Mouse (Mus musculus) myocyte (in vitro differentiated cells): ENCODE measurements around the gene Slc13a4.

Experiments
- CEBPB ChIP-seq: IDR thresholded peaks from 2 replicates; pipeline ENCODE4 v1.6.1; 2011; ENCODE audit warnings: mild to moderate bottlenecking, moderate library complexity; ENCODE audit not compliant: poor library complexity, insufficient read depth, severe bottlenecking
- E2F4 ChIP-seq: IDR thresholded peaks from one replicate; pipeline ENCODE4 v1.6.1; 2011; ENCODE audit warnings: mild to moderate bottlenecking, control low read depth, moderate library complexity; ENCODE audit not compliant: insufficient read depth
- MAX ChIP-seq: IDR thresholded peaks from one replicate; pipeline ENCODE4 v1.6.1; 2011; ENCODE audit warnings: low read depth, mild to moderate bottlenecking, control low read depth
- MYOD1 ChIP-seq, 3 experiments: IDR thresholded peaks; one replicate each; pipeline ENCODE4 v1.6.1; 2011; ENCODE audit warnings: control low read depth in 2 of 3, low read depth in 2 of 3, mild to moderate bottlenecking in 2 of 3, moderate library complexity in 1 of 3; ENCODE audit not compliant: insufficient read length in 2 of 3, control insufficient read depth in 1 of 3
- POLR2A ChIP-seq: IDR thresholded peaks from one replicate; pipeline ENCODE4 v1.6.1; 2011; ENCODE audit warnings: low read depth, mild to moderate bottlenecking, control low read depth, moderate library complexity; ENCODE audit not compliant: insufficient read length
- REST ChIP-seq: IDR thresholded peaks from one replicate; pipeline ENCODE4 v1.6.1; 2011; ENCODE audit warnings: mild to moderate bottlenecking, control low read depth, moderate library complexity; ENCODE audit not compliant: insufficient read depth, insufficient read length
- USF1 ChIP-seq: IDR thresholded peaks from one replicate; pipeline ENCODE4 v1.6.1; 2011; ENCODE audit warnings: low read depth, mild to moderate bottlenecking, control low read depth, moderate library complexity

DNA sequence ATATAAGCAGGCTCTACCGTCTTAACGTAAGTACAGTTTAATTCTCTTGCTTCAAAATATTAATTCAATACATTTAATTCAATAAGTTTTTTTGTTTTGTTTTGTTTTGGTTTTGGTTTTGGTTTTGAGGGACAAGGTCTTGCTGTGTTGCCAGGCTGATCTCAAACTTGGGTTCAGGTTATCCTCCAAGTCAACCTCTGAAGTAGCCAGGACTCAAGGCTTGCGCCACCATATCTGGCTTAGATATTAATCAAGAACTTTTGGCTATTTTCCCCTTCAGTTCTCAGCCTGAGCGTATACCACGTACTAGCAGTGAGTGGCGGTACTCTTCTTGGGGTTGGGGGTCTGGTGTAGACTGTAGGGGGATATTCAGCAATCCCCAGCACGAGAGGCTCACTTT is 5.3 kb downstream of the Slc13a4 start:
- no peak for TF ChIP-seq POLR2A
- TF ChIP-seq MYOD1 (IDR thresholded peaks at IDR 0.05; ENCODE audit: control insufficient read depth in 1 of 3, insufficient read length in 2 of 3, low read depth in 2 of 3), result no peak
- no peak for TF ChIP-seq E2F4
- TF ChIP-seq REST, result no peak
- no peak for TF ChIP-seq USF1
- TF ChIP-seq MAX, result no peak
- TF ChIP-seq CEBPB, result no peak
